In the genomic region with DNA sequence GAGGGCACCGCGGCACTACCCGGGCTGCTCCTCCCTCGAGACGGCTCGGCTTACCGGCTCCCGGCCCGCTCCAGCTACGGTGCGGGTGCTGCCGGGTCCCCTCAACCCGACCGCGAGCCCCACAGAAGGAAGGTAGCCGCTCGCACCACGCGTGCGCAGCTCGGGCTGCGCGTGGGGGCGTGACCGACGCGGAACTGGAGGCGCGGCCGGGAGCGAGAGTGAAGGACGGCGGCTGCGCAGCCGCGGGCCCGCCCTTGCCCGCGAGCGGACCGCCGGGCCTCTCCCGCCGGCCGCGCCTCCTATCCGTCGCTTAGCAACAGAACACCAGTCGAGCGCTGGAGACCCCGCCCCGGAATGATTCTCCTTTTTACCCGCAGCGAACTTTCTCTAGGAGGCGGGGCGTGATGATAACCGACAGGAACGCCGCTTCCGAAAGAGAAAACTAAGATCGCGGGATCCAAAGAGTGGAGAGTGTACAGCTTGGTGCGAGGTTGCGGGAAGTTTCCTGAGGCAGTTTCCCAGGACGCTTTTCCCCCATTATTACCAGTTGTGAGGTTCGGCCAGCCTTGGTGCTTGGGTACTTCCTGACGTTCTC, we compare ENCODE assay signal across 8 mouse cellular contexts. TPM values are rescaled to one million over a fixed set of nuclear protein-coding genes. Genes with fewer than 3 reads are reported as not detected.
DNase-seq lines count a peak whose midpoint lies in the region; ATAC-seq lines count a peak whose summit lies in the region.

Gene Vps13a (minus strand): TSS at position 144 of the 595 bp plus-strand sequence.

- no peaks in the 10 kb centered on the region for H3K9me3 ChIP-seq in heart, embryonic 14.5 days (ENCODE audit: control insufficient read depth, low read length)
- no peaks in the 10 kb centered on the region for H3K9me3 ChIP-seq in liver, embryonic 13.5 days (replicated peaks)
- H3K9me3 ChIP-seq in stomach, embryonic 16.5 days (replicated peaks; ENCODE audit: control insufficient read depth, low read length): no peaks in the 10 kb centered on the region

- DNase-seq in CD4-positive helper T cell, adult 2 months (ENCODE audit: low read depth, low spot score): peak; percentile 98
- DNase-seq in brain, embryonic 18.5 days (ENCODE audit: low read depth, low spot score): peak; percentile 76
- peak; percentile 95 for DNase-seq in kidney, postnatal 14 days
- DNase-seq in liver, embryonic 13.5 days: peak; percentile 94
- peak; percentile 90 for DNase-seq in neural tube, embryonic 10.5 days (ENCODE audit: extremely low spot score, low spot score)

- peak within 1 kb of the TSS; percentile 82 for H3K4me2 ChIP-seq in heart, embryonic 14.5 days (ENCODE audit: low read length)
- H3K4me2 ChIP-seq in liver, embryonic 13.5 days: peak within 1 kb of the TSS; percentile 92
- H3K4me2 ChIP-seq in stomach, embryonic 16.5 days (ENCODE audit: low read depth, low read length): peak within 1 kb of the TSS; percentile 92

- peaks cover 0 to 4% of the 10 kb centered on the region in 2 experiments; a peak in 1 of 4 replicates for H3K4me1 ChIP-seq in heart, embryonic 14.5 days (ENCODE audit: control insufficient read depth in 2 of 2, insufficient read depth in 2 of 2, low read length in 2 of 2)
- H3K4me1 ChIP-seq in liver, embryonic 13.5 days (replicated peaks): peaks cover 24% of the 10 kb centered on the region
- H3K4me1 ChIP-seq in stomach, embryonic 16.5 days (ENCODE audit: control insufficient read depth, insufficient read depth, low read length): peaks cover 3% of the 10 kb centered on the region; the same call in 1 of the 2 replicates

- H3K27me3 ChIP-seq in heart, embryonic 14.5 days (ENCODE audit: control insufficient read depth, insufficient read depth, low read length): peaks cover 8% of the 10 kb centered on the region; the same call in 1 of the 2 replicates
- no peaks in the 10 kb centered on the region for H3K27me3 ChIP-seq in liver, embryonic 13.5 days
- H3K27me3 ChIP-seq in stomach, embryonic 16.5 days (ENCODE audit: control insufficient read depth, insufficient read depth, low read length): no peaks in the 10 kb centered on the region

- peak; percentile 90 for ATAC-seq in erythroid progenitor cell, adult 5-6 weeks (replicated peaks; ENCODE audit: low FRiP score, poor library complexity, severe bottlenecking)
- ATAC-seq in heart, embryonic 14.5 days (ENCODE audit: insufficient number of reproducible peaks, insufficient read depth, low FRiP score, low read depth): peak; percentile 98
- peak; percentile 97 for ATAC-seq in liver, embryonic 13.5 days (ENCODE audit: low read depth)
- ATAC-seq in stomach, embryonic 16.5 days (ENCODE audit: insufficient read depth, low FRiP score): peak; percentile 98

- H3K9ac ChIP-seq in heart, embryonic 14.5 days (ENCODE audit: low read length): peak within 1 kb of the TSS; percentile 76
- H3K9ac ChIP-seq in liver, embryonic 13.5 days: peak within 1 kb of the TSS; percentile 86
- peak within 1 kb of the TSS; percentile 81 for H3K9ac ChIP-seq in stomach, embryonic 16.5 days (ENCODE audit: low read length)

- under 1% methylated on average over 65 of the region's 67 CpGs for WGBS in heart, embryonic 14.5 days
- WGBS in liver, embryonic 13.5 days (ENCODE audit: insufficient replicate concordance): under 1% methylated on average over 67 of the region's 67 CpGs
- WGBS in stomach, embryonic 16.5 days: under 1% methylated on average over 67 of the region's 67 CpGs

- H3K27ac ChIP-seq in heart, embryonic 14.5 days (replicated peaks in 1 of 2; ENCODE audit: control insufficient read depth in 1 of 2, insufficient read depth in 1 of 2, low read depth in 2 of 2, low read length in 2 of 2): peak within 1 kb of the TSS; percentile 28 to 45; a peak in 1 of 4 replicates
- H3K27ac ChIP-seq in liver, embryonic 13.5 days: peak within 1 kb of the TSS; percentile 92
- H3K27ac ChIP-seq in stomach, embryonic 16.5 days (ENCODE audit: low read length): no peak within 1 kb of the TSS

- H3K36me3 ChIP-seq in heart, embryonic 14.5 days (ENCODE audit: control insufficient read depth, insufficient read depth, low read length): no peaks in the 10 kb centered on the region
- H3K36me3 ChIP-seq in liver, embryonic 13.5 days: no peaks in the 10 kb centered on the region
- H3K36me3 ChIP-seq in stomach, embryonic 16.5 days (ENCODE audit: control insufficient read depth, insufficient read depth, low read length): no peaks in the 10 kb centered on the region

- peak within 1 kb of the TSS; percentile 72 to 77 for H3K4me3 ChIP-seq in heart, embryonic 14.5 days (ENCODE audit: control insufficient read depth in 1 of 2, insufficient read depth in 1 of 2, low read depth in 1 of 2, low read length in 2 of 2)
- H3K4me3 ChIP-seq in liver, embryonic 13.5 days (replicated peaks): peak within 1 kb of the TSS; percentile 75
- peak within 1 kb of the TSS; percentile 62 for H3K4me3 ChIP-seq in stomach, embryonic 16.5 days (replicated peaks; ENCODE audit: low read length)

RNA-seq across cellular contexts. Expression of gene Vps13a, which starts in this region (rescaled TPM):
- 69.2 and 84.3 TPM in 2 replicates for total RNA-seq in erythroid progenitor cell, adult 5-6 weeks (2015; ENCODE audit: low replicate concordance)
- 71.3 and 125 TPM in 2 replicates for total RNA-seq in erythroid progenitor cell, adult 5-6 weeks (2017; ENCODE audit: low replicate concordance)
- 10.7 and 11.3 TPM in 2 replicates for polyA plus RNA-seq in heart, embryonic 14.5 days (2014; fragmentation: Nextera tagmentation; extraction: Ambion mirVana)
- 7.6 and 7.9 TPM in 2 replicates for polyA plus RNA-seq in liver, embryonic 13.5 days (2015; fragmentation: Nextera tagmentation; extraction: Ambion mirVana)
- 8.8 and 10.0 TPM in 2 replicates for polyA plus RNA-seq in stomach, embryonic 16.5 days (2015; fragmentation: Nextera tagmentation; extraction: Ambion mirVana)
